Mouse (Mus musculus) myocyte (in vitro differentiated cells): ENCODE measurements at regions not wholly inside any gene's neighbourhood (a gene's known extent, or its start where the extent isn't known, plus 50 kb on each side); places are given as distances from the start of the nearest gene placed in this dataset.

Source experiments
- CEBPB ChIP-seq: IDR thresholded peaks from 2 replicates; pipeline ENCODE4 v1.6.1; 2011; ENCODE audit warnings: mild to moderate bottlenecking, moderate library complexity; ENCODE audit not compliant: poor library complexity, insufficient read depth, severe bottlenecking
- E2F4 ChIP-seq: IDR thresholded peaks from one replicate; pipeline ENCODE4 v1.6.1; 2011; ENCODE audit warnings: mild to moderate bottlenecking, control low read depth, moderate library complexity; ENCODE audit not compliant: insufficient read depth
- MAX ChIP-seq: IDR thresholded peaks from one replicate; pipeline ENCODE4 v1.6.1; 2011; ENCODE audit warnings: low read depth, mild to moderate bottlenecking, control low read depth
- MYOD1 ChIP-seq, 3 experiments: IDR thresholded peaks; one replicate each; pipeline ENCODE4 v1.6.1; 2011; ENCODE audit warnings: control low read depth in 2 of 3, low read depth in 2 of 3, mild to moderate bottlenecking in 2 of 3, moderate library complexity in 1 of 3; ENCODE audit not compliant: insufficient read length in 2 of 3, control insufficient read depth in 1 of 3
- MYOG ChIP-seq, 3 experiments: IDR thresholded peaks; one replicate each; pipeline ENCODE4 v1.6.1; 2011; ENCODE audit warnings: control low read depth in 2 of 3, low read depth in 2 of 3, mild to moderate bottlenecking in 2 of 3; ENCODE audit not compliant: insufficient read length in 2 of 3, control insufficient read depth in 1 of 3, insufficient read depth in 1 of 3
- POLR2A ChIP-seq: IDR thresholded peaks from one replicate; pipeline ENCODE4 v1.6.1; 2011; ENCODE audit warnings: low read depth, mild to moderate bottlenecking, control low read depth, moderate library complexity; ENCODE audit not compliant: insufficient read length
- POLR2AphosphoS2 ChIP-seq: IDR thresholded peaks from one replicate; pipeline ENCODE4 v1.6.1; 2011; ENCODE audit warnings: low read depth, control low read depth; ENCODE audit not compliant: insufficient read length
- REST ChIP-seq: IDR thresholded peaks from one replicate; pipeline ENCODE4 v1.6.1; 2011; ENCODE audit warnings: mild to moderate bottlenecking, control low read depth, moderate library complexity; ENCODE audit not compliant: insufficient read depth, insufficient read length
- SRF ChIP-seq: IDR thresholded peaks from one replicate; pipeline ENCODE4 v1.6.1; 2011; ENCODE audit warnings: low read depth; ENCODE audit not compliant: control insufficient read depth, insufficient read length
- TCF12 ChIP-seq: IDR thresholded peaks from one replicate; pipeline ENCODE4 v1.6.1; 2011; ENCODE audit warnings: mild to moderate bottlenecking, control low read depth; ENCODE audit not compliant: poor library complexity, insufficient read depth, severe bottlenecking
- TCF3 ChIP-seq: IDR thresholded peaks from one replicate; pipeline ENCODE4 v1.6.1; 2011; ENCODE audit warnings: low read depth, control low read depth; ENCODE audit not compliant: insufficient read length
- USF1 ChIP-seq: IDR thresholded peaks from one replicate; pipeline ENCODE4 v1.6.1; 2011; ENCODE audit warnings: low read depth, mild to moderate bottlenecking, control low read depth, moderate library complexity

DNA sequence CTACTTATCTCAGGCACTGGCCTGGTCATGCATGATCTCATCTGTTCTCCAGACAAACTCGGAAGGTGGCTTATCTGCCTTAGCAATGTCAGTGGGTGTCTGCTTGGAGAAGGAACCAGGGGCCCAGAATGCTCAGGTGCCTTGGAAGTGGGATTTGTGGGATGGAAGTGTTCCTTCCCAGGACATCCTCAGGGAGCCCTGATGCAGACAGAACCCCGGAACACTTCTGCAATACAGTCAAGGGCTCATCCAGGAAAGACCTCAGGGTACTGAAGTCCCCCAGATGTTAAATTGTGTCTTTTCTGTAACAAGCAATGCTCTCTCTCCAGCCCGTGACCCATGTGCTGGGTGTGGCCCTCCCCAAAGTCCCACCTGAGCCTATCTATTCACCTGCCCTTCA, 433.9 kb downstream of the Tbc1d22a start:
- TF ChIP-seq POLR2AphosphoS2 (no peak), POLR2A (no peak), MAX (no peak), SRF (no peak), CEBPB (no peak), MYOG (IDR thresholded peaks at IDR 0.05; ENCODE audit: control insufficient read depth in 1 of 3, insufficient read depth in 1 of 3, insufficient read length in 2 of 3, low read depth in 2 of 3) (no peak), TCF12 (no peak), REST (no peak), USF1 (no peak), E2F4 (no peak), MYOD1 (IDR thresholded peaks at IDR 0.05; ENCODE audit: control insufficient read depth in 1 of 3, insufficient read length in 2 of 3, low read depth in 2 of 3) (no peak), TCF3 (no peak)
